21 mouse cellular contexts compared by ENCODE assay signal in genomic region chr9:70475777-70476270, GRCm38 (mm10). TPM values are rescaled to one million over a fixed set of nuclear protein-coding genes. Genes with fewer than 3 reads are reported as not detected.
DNase-seq lines count a peak whose midpoint lies in the region; ATAC-seq and TF ChIP-seq lines count a peak whose summit lies in the region.
"Had no signal": no experiment of that assay in that cellular context is flagged by ENCODE, and none has a peak within 500 bp of the region (broad histone marks: within the 10 kb centered on the region; RNA-seq: fewer than 3 reads in every experiment).

No protein-coding gene starts in this region.

- WGBS in midbrain, postnatal 0 days = 93% methylated on average over 9 of the region's 9 CpGs
- 93% methylated on average over 9 of the region's 9 CpGs for WGBS in midbrain, embryonic 10.5 days

- no peaks in the 10 kb centered on the region for H3K4me1 ChIP-seq in midbrain, postnatal 0 days (ENCODE audit: insufficient read depth, low read length)
- H3K4me1 ChIP-seq in midbrain, embryonic 10.5 days = no peaks in the 10 kb centered on the region
- H3K4me1 ChIP-seq: embryonic facial prominence, embryonic 13.5 days; forebrain, embryonic 12.5 days; hindbrain, embryonic 13.5 days had no signal

- no peak for TF ChIP-seq CTCF in midbrain, postnatal 0 days (IDR thresholded peaks at IDR 0.05)

- H3K36me3 ChIP-seq in midbrain, postnatal 0 days (ENCODE audit: insufficient read depth, low read length) = peaks cover 6% of the 10 kb centered on the region; the same call in 1 of the 2 replicates
- H3K36me3 ChIP-seq in midbrain, embryonic 10.5 days = peaks cover 81% of the 10 kb centered on the region

- no peak for ATAC-seq in midbrain, postnatal 0 days (ENCODE audit: low FRiP score)
- ATAC-seq: forebrain, postnatal 0 days; hindbrain, postnatal 0 days had no signal

- H3K27ac ChIP-seq in midbrain, postnatal 0 days (ENCODE audit: low read depth, low read length) = no peak overlapping the region
- H3K27ac ChIP-seq in midbrain, embryonic 10.5 days (replicated peaks) = no peak overlapping the region
- H3K27ac ChIP-seq: embryonic facial prominence, embryonic 13.5 days; forebrain, embryonic 12.5 days; heart, embryonic 15.5 days; hindbrain, embryonic 13.5 days; hindbrain, postnatal 0 days had no signal

- DNase-seq in adrenal gland, adult 2 months = peak; percentile 62
- no peak for DNase-seq in adrenal gland, adult 18-20 months (ENCODE audit: low spot score in 2 of 2)
- no peak for DNase-seq in midbrain, postnatal 0 days (ENCODE audit: low spot score)
- DNase-seq in midbrain, embryonic 10.5 days (ENCODE audit: low spot score) = no peak
- DNase-seq in adrenal gland, postnatal 14 days = peak; percentile 40
- DNase-seq in embryo, embryonic 10.5 days (ENCODE audit: low spot score) = no peak
- no peak for DNase-seq in embryo, embryonic 11 days
- DNase-seq: cerebellum, adult 11 months; cerebellum, adult 8-10 months; cerebellum, postnatal 14 days; forebrain, postnatal 0 days; gastrocnemius, postnatal 36 days; heart, adult 18-20 months; heart, postnatal 14 days; kidney, adult 11 months had no signal

- no peak overlapping the region for H3K4me2 ChIP-seq in midbrain, postnatal 0 days (ENCODE audit: low read depth, low read length, poor library complexity, severe bottlenecking)
- H3K4me2 ChIP-seq: embryonic facial prominence, embryonic 13.5 days; forebrain, embryonic 12.5 days; heart, embryonic 11.5 days; heart, embryonic 15.5 days; hindbrain, embryonic 13.5 days had no signal

- H3K9ac ChIP-seq in midbrain, postnatal 0 days (replicated peaks; ENCODE audit: low read length, poor library complexity, severe bottlenecking) = 0 out of 2 replicates have a peak overlapping the region, but pooled peaks have one; percentile 1
- H3K9ac ChIP-seq: embryonic facial prominence, embryonic 13.5 days; forebrain, embryonic 12.5 days; forebrain, postnatal 0 days; heart, embryonic 15.5 days; hindbrain, embryonic 13.5 days had no signal

- H3K27me3 ChIP-seq in midbrain, postnatal 0 days (ENCODE audit: insufficient read depth, low read length) = no peaks in the 10 kb centered on the region
- H3K27me3 ChIP-seq in midbrain, embryonic 10.5 days (ENCODE audit: low read depth, poor library complexity, severe bottlenecking) = no peaks in the 10 kb centered on the region
- H3K27me3 ChIP-seq: embryonic facial prominence, embryonic 13.5 days; forebrain, embryonic 12.5 days; heart, embryonic 15.5 days; hindbrain, embryonic 13.5 days had no signal

- no peaks in the 10 kb centered on the region for H3K9me3 ChIP-seq in midbrain, postnatal 0 days (ENCODE audit: low read length)
- no peaks in the 10 kb centered on the region for H3K9me3 ChIP-seq in midbrain, embryonic 10.5 days (replicated peaks)
- H3K9me3 ChIP-seq: embryonic facial prominence, embryonic 13.5 days; forebrain, embryonic 12.5 days; heart, embryonic 15.5 days; hindbrain, embryonic 13.5 days had no signal

- no peak overlapping the region for H3K4me3 ChIP-seq in midbrain, postnatal 0 days (ENCODE audit: low read depth, low read length)
- no peak overlapping the region for H3K4me3 ChIP-seq in midbrain, embryonic 10.5 days
- H3K4me3 ChIP-seq: embryonic facial prominence, embryonic 13.5 days; forebrain, embryonic 12.5 days; heart, embryonic 15.5 days; hindbrain, embryonic 13.5 days had no signal

RNA-seq across cellular contexts. Expression of gene Rnf111, which starts 27.7 kb away (rescaled TPM):
- 10 to 100 TPM; 30.4 to 47.4 TPM for total RNA-seq in adrenal gland, adult 2 months (2021)
- 48.3 and 58.3 TPM in 2 replicates for polyA plus RNA-seq in adrenal gland, adult 2 months (2012; rRNA removed)
- total RNA-seq in adrenal gland, adult 18-20 months (2021) = 10 to 100 TPM; 34.6 to 38.2 TPM
- 38.3 and 39.6 TPM in 2 replicates for total RNA-seq in midbrain, postnatal 0 days (2014; rRNA removed)
- polyA plus RNA-seq in midbrain, postnatal 0 days (2015; fragmentation: Nextera tagmentation; extraction: Ambion mirVana) = 16.7 and 17.1 TPM in 2 replicates
- polyA plus RNA-seq in midbrain, embryonic 10.5 days (2016; fragmentation: Nextera tagmentation; extraction: Ambion mirVana) = 33.2 and 36.9 TPM in 2 replicates
- total RNA-seq in adrenal gland, postnatal 14 days (2021) = 36.6 and 37.6 TPM in 2 replicates

RNA-seq across cellular contexts. Expression of gene Ccnb2, which starts 54.5 kb away (rescaled TPM):
- total RNA-seq in adrenal gland, adult 2 months (2021) = 1 to 10 TPM; 1.6 to 3.2 TPM
- polyA plus RNA-seq in adrenal gland, adult 2 months (2012; rRNA removed) = 0.81 and 1.5 TPM in 2 replicates
- 1 to 10 TPM; 1.1 to 2.0 TPM for total RNA-seq in adrenal gland, adult 18-20 months (2021)
- 5.6 and 10.9 TPM in 2 replicates for total RNA-seq in midbrain, postnatal 0 days (2014; rRNA removed)
- polyA plus RNA-seq in midbrain, postnatal 0 days (2015; fragmentation: Nextera tagmentation; extraction: Ambion mirVana) = 8.6 and 9.9 TPM in 2 replicates
- 228 and 245 TPM in 2 replicates for polyA plus RNA-seq in midbrain, embryonic 10.5 days (2016; fragmentation: Nextera tagmentation; extraction: Ambion mirVana)
- 18.8 and 26.1 TPM in 2 replicates for total RNA-seq in adrenal gland, postnatal 14 days (2021)

Comparison
In these comparisons a context has a peak if more than half of its experiments do, and no peak if none do; other contexts are left out.
1. DNase-seq: peak in adrenal gland, adult 2 months (single experiment) and adrenal gland, postnatal 14 days (single experiment); none in adrenal gland, adult 18-20 months (0 of 2), midbrain, postnatal 0 days (single experiment), midbrain, embryonic 10.5 days (single experiment), embryo, embryonic 10.5 days (single experiment) and embryo, embryonic 11 days (single experiment).